Mouse (Mus musculus): Measurements from ENCODE around the gene Tbx10.
A peak's percentile ranks its signal among the peaks of the same experiment; 100 is the strongest.
"Not testable (repeated sequence)": the region's sequence is repeated elsewhere in the genome, so short reads cannot be mapped to it uniquely, and the experiment has no call there.

Tbx10 gene

DNA sequence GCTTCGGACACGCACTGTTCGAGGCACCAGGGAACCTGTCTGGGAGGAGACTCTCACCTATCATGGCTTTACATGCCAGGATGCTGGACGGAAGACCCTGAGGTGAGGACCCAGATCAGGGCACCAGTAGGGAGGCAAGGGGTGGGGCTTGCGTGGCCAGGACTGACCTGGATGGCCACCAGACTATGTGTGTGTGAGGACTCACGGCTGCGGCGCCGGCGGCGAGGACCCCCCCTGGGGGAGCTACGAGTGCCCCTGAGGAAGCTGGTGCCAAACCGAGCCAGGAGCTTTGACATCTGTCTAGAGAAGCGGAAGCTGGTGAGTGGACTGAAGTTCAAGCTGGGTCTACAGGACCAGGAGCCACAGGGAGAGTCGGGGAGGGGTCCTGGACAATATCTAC is 11.8 kb downstream of the Tbx10 start:
- no peak for DNase-seq (ENCODE audit: low spot score)

DNA sequence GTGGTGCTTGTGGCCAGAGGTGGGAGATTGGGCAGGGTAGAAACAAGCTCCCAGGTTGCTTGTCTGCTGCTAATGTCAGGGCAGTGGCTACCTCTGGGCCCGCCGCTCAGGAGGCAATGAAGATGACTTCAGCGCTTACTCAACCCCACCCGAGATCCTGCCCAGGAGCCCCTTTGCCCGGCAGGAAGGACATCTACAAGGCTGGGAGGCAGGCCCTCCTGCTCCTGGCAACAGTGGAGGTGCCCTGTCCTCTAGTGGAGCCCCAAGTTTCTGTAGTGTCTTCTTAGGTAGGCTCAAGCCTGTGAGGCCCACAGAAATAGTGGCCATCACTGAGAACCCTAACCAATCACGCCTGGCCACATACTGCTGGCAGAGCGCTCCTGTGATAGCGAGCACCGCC is 12.5 kb downstream of the Tbx10 start:
- no peak for DNase-seq (ENCODE audit: low spot score)

DNA sequence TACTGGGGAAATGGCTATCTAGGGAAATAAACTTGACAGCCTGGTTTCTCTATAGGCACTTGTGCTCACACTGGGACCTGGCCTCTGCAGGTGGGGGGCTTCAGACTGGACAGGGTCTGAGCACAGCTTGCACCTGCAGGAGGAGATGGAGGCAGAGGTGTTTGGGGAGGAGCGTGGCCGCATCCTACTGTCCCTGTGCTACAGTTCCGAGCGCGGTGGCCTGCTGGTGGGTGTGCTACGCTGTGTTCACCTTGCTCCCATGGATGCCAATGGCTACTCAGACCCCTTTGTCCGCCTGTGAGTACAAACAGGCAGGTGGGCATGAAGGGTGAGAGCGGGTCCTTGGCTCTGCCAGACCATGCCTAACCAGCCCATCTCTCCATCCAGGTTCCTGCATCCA is 13.4 kb downstream of the Tbx10 start:
- DNase-seq (ENCODE audit: low spot score) = no peak

DNA sequence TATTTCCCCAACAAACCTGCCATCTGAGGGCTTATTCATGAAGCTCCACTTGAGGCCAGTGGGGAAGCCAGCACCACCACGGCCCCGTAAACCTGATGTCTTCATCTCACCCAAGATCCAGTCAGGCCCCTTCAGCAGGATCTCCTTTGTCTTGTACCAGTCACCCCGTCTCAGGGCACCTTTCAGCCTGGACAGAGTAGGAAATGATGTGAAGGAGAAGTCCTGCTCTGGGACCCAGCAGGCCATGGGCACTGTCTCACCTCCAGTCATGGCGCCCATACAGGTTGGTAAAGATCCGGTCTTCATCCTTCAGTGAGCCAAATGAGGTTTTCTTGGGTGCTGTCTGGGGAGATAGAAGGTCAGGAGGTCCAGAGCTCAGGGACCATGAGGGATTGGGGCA is 18.5 kb downstream of the Tbx10 start:
- DNase-seq (ENCODE audit: low spot score) = no peak

DNA sequence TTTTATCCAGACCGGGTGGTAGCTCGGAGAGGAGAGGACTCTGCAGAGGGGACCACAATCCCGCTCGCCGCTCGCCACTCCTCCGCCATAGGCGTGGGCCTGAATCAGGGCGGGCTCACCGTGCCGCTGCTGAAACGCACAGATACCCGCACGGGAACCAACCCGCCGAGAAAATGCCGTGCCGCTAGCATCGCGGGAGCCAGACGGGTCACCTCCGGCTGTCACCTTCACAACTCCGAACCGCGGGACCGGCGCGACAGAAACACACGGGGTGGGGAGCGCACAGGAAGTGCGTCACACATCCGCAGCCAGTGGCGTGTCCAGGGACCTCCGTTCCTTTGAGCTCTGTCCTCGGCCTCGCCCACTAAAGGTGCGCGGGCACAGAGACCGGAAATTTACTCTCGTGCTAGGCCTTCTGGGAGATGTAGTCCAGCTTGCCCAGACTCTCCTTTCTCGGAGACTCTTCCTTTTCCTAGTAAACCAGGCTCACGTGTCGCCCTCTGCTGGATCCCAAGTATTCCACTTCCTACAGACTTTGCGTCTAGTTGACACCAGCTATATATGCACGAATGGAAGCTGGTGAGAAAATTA is 20.0 kb downstream of the Tbx10 start, which contains the start of gene Ndufv1:
TSS of gene Ndufv1 (minus strand) at position 375 of the 591 bp plus-strand sequence.
- DNase-seq (ENCODE audit: low spot score) = peak; percentile 98

DNA sequence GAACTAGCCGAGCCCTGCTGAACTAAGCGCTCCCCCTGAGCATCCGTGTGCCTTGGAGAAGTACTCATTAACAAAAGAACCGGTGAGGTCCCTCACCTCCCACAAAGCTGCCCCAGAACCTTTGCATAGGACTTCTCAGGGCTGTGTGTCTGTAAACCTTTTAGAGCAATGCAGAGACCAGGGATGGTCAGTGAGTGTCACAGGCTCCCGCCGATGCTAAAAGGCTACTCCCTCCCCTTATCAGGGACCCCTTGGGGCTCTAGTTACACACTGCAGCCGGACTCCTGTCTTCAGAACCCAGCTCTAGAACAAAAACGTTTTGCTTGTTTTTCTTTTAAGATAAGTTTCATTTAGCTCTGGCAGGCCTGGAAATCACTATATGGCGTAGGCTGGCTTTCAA is 20.5 kb downstream of the Tbx10 start:
- DNase-seq (ENCODE audit: low spot score) = no peak

DNA sequence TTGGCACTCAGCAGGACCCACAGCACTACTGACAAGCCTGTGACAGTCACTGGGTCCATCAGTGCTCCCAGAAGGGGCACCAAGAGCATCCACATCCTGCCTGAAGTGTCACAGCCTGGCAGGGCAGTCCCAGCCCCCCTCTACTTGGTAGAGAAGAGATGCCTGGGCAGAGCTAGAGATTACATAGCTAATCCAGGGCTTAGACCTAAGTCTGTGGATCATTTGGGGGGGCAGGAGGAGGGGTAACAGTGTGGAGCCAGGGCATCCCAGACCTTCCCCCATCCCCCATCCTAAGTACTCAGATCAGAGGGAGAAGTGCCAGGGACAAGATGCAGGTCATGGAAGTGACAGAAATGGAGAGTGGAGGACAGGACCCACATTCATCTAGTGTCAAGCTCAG is 22.2 kb downstream of the Tbx10 start:
- DNase-seq (ENCODE audit: low spot score) = no peak

DNA sequence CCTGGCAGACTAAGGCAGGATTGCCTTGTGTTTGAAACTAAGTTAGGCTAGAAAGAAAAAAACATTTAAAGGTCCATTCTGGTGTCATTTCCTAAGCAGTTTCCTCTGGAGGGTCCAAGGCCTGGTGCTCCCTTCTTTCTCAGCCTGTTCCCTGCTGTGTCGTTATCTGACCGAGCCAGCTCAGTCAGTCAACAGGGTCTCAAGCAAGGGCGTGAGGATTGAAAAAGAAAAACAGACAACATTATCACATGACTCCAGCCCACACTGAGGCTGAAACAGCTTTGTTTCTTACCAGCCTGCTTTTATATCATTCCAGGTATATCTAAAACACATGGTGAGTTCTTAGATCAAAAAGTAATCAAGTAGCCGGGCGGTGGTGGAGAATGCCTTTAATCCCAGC is 23.1 kb downstream of the Tbx10 start:
- no peak for DNase-seq (ENCODE audit: low spot score)

DNA sequence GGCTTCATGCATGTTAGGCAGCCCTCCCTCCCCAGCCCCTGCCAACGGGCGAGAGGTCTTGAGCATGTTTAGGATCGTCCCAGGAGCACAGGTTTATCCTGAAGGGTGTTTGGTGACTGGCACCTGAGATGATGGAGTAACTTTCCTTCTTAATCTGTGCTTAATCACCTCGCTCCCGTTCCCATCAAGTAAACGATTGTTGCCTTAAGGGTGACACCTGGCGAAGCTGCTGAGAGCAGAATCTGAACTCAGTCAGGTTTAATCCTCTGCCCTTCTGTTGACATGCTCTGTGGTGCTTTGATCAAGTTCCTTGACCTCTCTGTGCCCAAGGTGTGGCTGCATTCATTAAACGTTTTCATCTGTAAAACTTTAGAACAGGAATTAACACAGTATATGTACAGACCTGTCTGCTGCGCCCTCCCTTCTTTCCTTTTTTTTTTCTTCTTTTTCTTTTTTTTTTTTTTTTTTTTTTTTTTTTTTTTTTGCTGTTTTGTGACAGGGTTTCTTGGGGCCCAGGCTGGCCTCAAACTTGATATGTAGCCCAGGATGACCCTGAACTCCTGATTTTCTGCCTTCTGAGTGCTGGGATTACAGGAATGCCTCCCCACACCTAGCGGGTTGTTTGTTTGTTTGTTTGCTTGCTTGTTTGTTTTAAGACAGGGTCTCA is 25.5 kb downstream of the Tbx10 start:
- no peak for DNase-seq (ENCODE audit: low spot score)

DNA sequence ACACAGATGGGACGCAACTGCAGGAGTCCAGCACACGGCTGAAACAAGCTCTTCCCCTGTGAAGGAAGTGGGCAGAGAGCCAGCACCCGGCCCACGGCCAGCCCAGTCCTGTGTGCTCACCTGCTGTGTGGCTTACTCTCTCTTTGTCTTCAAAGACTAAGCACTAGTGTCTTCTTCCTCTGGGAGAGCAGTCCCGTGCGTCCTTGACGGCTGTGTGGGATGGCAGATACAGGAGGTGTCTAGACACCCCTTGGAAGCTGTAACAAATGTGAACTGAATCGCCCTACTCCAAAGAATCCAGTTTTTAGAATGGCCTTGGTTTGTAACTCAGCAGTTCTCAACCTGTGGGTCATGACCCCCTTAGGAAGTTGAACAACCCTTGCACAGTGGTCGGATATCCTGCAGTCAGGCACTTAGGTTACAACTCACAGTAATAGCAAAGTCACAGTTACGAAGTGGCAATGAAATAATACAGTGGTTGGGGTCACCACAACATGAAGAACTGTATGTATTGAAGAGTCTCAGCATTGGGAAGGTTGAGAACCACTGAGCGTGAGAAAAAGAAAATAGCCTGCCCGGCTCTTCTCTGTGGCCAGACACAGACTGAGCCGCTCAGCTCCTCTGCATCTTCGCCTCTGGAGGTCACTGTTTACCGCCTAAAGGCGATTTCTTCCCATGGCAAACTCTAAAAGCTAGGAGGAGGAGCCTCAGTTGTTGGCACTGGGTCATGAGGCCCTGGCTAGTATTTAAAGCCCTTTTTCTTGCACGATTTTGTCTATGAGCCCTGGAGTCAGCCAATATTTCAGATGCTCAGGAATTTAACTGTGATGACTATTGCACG is 26.4 kb downstream of the Tbx10 start:
- peak; percentile 84 for DNase-seq (ENCODE audit: low spot score)

DNA sequence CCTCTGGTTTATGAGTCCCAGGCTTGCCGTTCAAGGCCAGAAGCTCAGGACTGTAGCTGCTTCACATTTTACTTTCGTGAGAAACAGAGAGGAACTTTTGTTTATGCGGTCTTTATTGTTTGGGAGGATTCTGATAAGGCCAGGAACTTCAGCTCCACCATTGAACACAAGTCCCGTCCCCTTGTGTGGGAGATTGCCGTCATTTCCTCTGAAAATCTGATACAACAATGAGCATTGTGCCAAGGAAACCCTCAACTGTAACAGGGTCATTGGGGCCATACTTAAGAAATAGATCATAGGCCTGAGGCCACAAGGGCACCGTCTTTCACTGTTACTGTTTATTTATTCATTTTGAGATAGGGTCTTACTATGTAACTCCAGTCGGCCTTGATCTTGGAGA is 30.6 kb downstream of the Tbx10 start:
- no peak for DNase-seq (ENCODE audit: low spot score)

DNA sequence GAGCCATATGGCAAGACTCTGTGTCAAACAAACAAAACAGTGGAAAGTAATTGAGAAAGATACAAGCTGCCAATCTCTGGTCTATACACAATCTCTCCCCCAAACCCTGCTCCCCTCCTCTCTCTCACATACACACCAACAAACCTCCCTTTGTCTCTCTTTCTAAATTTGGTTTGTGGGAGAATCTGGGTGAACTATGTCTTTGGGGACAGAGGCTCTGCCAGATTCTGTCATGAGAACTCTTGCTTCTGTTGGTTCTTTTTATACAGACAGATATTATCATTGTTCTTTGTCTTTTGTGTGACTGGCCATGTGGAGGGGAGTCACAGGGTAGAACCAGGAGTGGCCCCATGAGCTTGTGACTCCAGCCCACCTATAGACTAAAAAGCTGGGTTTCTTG is 35.0 kb downstream of the Tbx10 start:
- no peak for DNase-seq (ENCODE audit: low spot score)

DNA sequence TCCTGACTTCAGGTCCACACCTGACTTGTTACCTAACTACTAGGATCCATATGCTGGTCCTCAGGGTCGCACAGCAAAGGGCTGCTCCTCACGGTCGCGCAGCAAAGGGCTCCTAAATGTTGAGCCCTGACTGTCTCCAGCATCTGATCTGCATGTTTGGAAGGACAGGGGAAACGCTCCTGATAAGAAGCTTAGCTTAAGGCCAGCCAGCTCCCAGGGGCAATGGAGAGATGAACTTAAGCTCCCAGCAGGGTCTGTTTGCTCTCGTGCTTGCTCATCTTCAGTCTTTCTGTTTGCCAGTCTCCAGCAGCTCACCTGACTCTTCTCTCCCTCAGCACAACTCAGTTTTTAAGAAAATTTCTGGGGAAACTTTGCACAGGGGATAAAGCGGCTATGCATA is 40.1 kb downstream of the Tbx10 start:
- no peak for DNase-seq (ENCODE audit: low spot score)

DNA sequence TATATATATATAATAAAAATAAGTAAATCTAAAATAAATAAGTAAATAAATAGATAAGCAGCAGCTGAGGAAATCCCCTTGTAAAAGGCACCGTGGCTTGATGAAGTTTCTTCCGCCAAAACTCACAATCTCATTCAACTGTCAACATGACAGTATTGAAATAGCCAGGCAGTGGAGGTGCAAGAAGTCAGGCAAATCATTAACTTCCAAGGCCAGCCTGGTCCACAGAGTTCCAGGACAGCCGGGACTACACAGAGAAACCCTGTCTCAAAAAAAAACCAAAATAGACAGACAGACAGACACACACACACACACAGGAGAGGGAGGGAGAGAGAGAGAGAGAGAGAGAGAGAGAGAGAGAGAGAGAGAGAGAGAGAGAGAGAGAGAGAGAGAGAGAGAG is 40.7 kb downstream of the Tbx10 start:
- no peak for DNase-seq (ENCODE audit: low spot score)

DNA sequence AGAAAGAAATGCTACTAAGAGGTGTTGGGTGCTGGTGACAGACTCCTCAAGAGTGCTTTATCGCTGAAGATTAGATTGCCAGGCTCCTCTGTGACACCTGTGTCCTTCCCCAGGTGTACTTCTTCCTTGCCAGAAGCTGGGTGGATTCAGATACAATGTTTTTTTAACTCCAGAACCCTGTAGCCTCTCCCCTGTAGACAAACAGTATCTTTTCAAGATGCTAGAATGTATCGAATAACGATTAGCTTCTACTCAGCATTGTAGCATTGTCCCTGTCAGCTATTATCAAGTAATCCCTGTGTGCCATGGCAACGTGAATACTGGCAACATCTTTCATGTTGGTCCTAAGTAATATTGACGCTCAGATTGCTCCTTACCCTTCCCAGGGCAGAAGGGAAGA is 41.2 kb downstream of the Tbx10 start:
- no peak for DNase-seq (ENCODE audit: low spot score)

DNA sequence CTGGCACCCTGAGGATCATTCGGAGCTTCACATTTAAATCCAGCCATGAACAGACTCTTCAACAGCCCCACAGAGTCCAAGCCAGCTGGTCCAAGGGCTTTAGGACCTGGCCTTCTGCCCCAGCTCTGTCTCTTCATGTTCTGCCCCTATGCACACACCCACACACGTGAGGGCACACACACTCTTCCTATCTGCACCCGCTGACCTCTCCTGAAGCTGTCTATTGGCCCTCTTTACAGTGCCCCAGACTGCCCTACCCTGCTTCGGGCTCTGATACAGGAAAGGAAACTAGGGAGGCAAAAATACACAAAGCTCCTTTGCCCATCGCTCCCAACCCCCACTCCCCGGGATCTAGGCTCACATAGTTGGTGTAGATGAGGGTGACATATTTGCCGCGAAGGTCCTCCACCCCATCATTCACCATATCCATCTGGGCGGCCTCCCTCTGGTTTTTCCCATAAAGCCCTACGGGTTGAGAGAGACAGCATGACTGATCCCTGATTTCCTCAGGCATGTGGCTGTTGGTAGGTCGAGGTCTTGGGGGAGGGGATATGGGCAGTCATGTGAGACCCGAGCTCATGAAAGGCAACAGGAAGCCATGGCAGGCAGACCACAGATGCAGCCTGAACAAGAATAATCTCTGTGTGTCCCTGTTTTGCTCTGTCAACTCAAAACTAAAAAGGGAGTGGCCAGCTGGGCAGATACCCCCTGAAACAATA is 43.9 kb downstream of the Tbx10 start:
- no peak for DNase-seq (ENCODE audit: low spot score)

DNA sequence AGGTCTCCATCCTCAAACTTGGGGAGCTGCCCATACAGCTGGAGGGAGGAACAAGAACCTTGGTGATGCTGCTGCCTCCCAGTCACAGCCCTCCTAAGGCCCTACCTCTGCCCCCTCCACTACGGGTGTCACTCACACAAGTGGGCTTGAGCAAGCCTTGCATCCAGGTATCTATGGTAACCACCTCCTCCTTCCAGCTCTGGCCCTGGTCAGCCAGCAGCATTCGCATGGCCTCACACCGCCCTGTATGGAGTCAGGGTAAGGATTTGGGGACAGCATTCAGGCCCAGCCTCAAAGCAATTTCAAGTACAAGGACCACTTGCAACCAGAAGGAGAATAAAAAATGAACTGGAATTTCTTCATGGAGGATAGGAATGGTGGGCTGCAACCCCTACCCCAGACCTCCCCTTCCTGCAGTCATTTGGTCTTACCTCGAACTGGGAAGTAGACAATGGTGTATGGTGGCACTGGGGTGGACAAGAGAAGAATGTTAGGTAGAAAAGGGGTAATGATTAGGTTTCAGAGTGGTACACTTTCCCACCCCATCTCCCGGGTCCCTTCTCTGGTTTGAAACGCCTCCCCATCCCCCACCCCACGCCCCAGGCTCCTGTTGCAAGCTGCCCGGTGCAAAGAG is 44.7 kb downstream of the Tbx10 start:
- DNase-seq (ENCODE audit: low spot score) = not testable (repeated sequence)

DNA sequence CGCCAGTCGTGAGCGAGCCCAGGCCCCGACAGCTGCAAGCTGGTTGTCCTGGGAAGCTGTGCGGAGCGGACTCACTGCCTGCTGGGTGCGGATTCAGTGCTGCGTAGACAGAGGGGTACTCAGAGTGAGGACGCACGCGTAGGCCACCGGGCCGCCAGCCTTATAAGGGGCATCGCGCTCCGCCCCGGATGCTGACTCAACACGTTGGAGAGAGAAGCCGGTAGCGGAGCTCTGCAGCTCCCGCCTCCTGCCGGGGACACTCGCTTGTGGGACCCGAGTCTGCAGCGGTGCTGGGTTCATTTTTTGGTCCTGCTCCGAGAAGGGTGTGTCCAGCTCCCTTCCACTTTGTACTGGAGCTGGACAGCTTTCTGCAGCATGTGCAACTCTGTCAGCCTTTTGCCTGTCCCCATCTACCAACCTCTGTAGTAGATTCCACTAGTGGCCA is 45.3 kb downstream of the Tbx10 start, which contains the start of gene Gstp1:
TSS of gene Gstp1 (minus strand) at position 198 of the 445 bp plus-strand sequence.
- DNase-seq (ENCODE audit: low spot score) = peak; percentile 92

DNA sequence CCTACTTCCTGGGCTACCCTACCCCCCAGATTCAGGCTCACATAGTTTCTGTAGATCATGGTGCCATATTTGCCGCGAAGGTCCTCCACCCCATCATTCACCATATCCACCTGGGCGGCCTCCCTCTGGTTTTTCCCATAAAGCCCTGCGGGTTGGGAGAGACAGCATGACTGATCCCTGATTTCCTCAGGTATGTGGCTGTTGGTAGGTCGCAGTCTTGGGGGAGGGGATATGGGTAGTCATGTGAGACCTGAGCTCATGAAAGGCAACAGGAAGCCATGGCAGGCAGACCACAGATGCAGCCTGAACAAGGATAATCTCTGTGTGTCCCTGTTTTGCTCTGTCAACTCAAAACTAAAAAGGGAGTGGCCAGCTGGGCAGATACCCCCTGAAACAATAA is 48.4 kb downstream of the Tbx10 start:
- DNase-seq (ENCODE audit: low spot score) = not testable (repeated sequence)

DNA sequence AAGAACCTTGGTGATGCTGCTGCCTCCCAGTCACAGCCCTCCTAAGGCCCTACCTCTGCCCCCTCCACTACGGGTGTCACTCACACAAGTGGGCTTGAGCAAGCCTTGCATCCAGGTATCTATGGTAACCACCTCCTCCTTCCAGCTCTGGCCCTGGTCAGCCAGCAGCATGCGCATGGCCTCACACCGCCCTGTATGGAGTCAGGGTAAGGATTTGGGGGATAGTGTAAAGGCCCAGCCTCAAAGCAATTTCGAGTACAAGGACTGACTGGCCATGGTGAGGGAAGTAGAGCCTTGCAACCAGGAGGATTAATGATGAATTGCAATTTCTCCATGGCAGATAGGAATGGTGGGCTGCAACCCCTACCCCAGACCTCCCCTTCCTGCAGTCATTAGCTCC is 48.9 kb downstream of the Tbx10 start:
- not testable (repeated sequence) for DNase-seq (ENCODE audit: low spot score)

DNA sequence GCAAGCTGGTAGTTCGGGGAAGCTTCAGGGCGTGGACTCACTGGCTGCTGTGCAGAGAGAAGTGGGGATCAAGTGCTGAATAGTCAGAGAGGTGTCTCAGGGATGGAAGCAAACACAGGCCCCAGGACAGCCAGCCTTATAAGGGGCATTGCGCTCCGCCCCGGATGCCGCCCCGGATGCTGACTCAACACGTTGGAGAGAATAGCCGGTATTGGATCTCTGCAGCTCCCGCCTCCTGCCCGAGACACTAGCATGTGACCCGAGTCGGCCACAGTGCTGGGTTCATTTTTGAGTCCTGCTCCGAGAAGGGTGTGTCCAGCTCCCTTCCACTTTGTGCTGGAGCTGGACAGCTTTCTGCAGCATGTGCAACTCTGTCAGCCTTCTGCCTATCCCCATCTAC is 49.6 kb downstream of the Tbx10 start:
- no peak for DNase-seq (ENCODE audit: low spot score)

DNA sequence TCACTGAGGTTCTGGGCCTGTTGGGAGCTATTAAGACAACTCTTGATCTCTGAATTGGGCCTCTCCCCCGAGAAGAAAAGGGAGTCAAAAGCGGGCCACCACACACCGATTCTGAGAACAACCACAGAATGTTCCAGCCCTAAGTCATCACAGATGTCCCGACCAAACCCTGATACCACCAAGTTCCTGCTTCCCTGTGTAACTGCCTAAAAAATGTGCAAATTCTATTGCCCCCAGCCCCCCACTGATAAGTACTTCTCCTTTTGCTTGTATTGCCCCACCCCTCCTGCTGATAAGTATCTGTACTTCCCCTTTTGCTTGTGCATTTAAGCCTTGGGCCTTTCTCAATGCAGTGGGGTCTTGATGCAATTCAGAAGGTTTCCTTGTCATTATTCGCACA is 51.6 kb downstream of the Tbx10 start:
- DNase-seq (ENCODE audit: low spot score) = not testable (repeated sequence)
